12 mouse cellular contexts compared by ENCODE assay signal in the genomic region with DNA sequence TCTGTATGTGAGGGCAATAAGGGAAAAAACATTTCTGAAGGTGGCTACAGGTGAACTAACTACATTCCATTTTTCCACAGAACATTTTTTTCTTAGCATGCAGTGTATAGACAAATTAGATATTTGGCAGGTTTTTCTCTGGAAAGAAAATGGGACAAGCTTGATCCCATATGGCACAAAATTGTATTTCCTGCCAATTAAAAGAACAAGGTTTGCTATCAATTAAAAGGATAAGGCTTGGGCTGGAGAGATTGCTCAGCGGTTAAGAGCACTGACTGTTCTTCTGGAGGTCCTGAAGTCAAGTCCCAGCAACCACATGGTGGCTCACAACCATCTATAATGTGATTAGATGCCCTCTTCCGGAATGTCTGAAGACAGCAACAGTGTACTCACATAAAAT.
"Had no signal": no experiment of that assay in that cellular context is flagged by ENCODE, and none has a peak within 500 bp of the region (broad histone marks: within the 10 kb centered on the region; RNA-seq: fewer than 3 reads in every experiment).

No protein-coding gene starts in this region.

- H3K27ac ChIP-seq: left cerebral cortex, adult 2 months; limb, embryonic 15.5 days; liver, embryonic 14.5 days; midbrain, embryonic 12.5 days; neural tube, embryonic 13.5 days had no signal

- DNase-seq: lung, adult 18-20 months; retina, postnatal 1 day; right cerebral cortex, postnatal 4 days; spleen, adult 18-20 months; thymus, adult 18-20 months; thymus, postnatal 14 days had no signal

- H3K4me3 ChIP-seq: left cerebral cortex, adult 2 months; limb, embryonic 15.5 days; midbrain, embryonic 12.5 days; neural tube, embryonic 13.5 days had no signal

- ATAC-seq: midbrain, embryonic 16.5 days had no signal
